Mouse (Mus musculus): ENCODE measurements at regions not wholly inside any gene's neighbourhood (a gene's known extent, or its start where the extent isn't known, plus 50 kb on each side); places are given as distances from the start of the nearest gene placed in this dataset.

DNA sequence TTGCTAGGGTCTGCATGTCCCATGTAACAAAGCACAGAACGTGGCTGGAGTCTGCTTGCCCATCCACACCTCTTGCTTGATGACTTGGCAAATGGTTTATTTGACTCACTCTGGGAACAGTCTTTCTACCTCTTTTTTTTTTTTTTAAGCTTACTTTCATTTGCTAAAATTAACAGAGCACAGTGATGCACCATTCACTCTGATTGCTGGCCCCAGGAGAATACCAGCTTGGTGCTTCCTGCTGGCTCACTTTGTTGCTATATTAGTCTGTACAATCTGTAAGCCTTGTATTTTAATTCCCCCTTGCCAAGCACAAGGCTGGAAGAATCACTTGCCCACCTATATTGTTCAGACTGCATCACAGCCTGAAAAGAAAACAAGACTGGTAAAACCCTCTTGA lies 521.4 kb upstream of the Atp11b start:
- no peak for DNase-seq (ENCODE audit: inconsistent age in 2 of 2, low spot score in 1 of 2)

DNA sequence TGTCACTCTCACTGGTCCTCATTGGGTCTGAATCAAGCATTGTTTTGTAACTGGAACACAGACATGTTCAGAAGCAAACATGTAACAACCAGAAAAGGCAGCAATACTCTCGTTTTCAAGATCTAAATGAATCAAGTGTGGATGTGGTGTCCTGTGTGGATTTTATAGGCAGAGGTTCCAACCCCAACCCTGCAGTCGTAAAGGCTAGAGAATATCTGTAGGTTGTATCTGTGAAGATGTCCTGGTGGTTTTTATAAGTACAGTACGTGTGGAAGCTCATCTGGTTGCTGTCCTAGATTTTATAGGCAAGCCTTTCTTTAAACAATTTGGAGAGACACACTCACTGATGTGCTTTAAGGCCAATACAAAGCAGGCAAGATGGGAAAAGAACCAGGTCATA lies 518.8 kb upstream of the Atp11b start:
- DNase-seq (ENCODE audit: inconsistent age in 2 of 2, low spot score in 1 of 2) = no peak

GRCm38 (mm10) chr3:35235772-35236171 lies 518.1 kb upstream of the Atp11b start:
- DNase-seq (ENCODE audit: inconsistent age in 2 of 2, low spot score in 1 of 2) = no peak

- no peak for DNase-seq (ENCODE audit: inconsistent age in 2 of 2, low spot score in 1 of 2)
These were observed 516.6 kb upstream of the Atp11b start for GRCm38 (mm10) chr3:35237342-35237741.

GRCm38 (mm10) chr3:35242349-35242748 lies 511.6 kb upstream of the Atp11b start:
- DNase-seq (ENCODE audit: inconsistent age in 2 of 2, low spot score in 1 of 2) = no peak

DNA sequence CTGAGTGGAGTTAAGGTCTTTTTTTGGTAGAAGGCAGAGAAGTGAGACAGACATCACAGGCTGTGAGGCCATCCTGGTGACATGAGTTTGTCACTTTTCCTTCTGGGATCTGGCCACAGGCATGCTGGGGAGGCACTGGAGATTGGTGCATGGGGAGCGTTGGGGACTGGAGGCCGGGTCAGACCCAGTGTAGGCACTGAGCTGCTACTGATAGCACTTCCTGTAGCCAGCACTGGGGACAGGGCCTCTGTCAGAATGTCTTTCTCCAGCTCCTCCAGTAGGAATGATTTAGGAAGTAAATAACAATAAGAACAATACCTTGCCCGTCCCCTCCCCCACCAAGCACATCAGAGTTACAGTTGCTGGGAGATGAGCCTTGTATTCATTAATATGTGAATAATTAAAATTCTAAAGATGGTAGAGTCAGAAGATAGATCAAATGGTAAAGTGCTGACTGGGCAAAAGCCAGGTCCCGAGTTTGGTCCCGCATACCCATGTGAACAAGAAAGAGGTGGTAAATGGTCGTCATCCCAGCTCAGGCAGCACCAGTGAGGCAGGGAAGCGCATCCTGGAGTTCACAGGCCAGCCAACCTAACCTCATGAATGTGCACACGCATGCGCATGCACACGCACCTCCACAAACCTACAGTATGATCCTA lies 510.9 kb upstream of the Atp11b start:
- no peak for DNase-seq (ENCODE audit: inconsistent age in 2 of 2, low spot score in 1 of 2)

- no peak for DNase-seq (ENCODE audit: inconsistent age in 2 of 2, low spot score in 1 of 2)
These were observed 508.9 kb upstream of the Atp11b start for GRCm38 (mm10) chr3:35245003-35245402.

GRCm38 (mm10) chr3:35245946-35246665 lies 507.8 kb upstream of the Atp11b start:
- DNase-seq (ENCODE audit: inconsistent age in 2 of 2, low spot score in 1 of 2) = no peak

GRCm38 (mm10) chr3:35249160-35249559 lies 504.7 kb upstream of the Atp11b start:
- DNase-seq (ENCODE audit: inconsistent age in 2 of 2, low spot score in 1 of 2) = no peak

GRCm38 (mm10) chr3:35250092-35250749 lies 503.7 kb upstream of the Atp11b start:
- DNase-seq (ENCODE audit: inconsistent age in 2 of 2, low spot score in 1 of 2) = no peak

DNA sequence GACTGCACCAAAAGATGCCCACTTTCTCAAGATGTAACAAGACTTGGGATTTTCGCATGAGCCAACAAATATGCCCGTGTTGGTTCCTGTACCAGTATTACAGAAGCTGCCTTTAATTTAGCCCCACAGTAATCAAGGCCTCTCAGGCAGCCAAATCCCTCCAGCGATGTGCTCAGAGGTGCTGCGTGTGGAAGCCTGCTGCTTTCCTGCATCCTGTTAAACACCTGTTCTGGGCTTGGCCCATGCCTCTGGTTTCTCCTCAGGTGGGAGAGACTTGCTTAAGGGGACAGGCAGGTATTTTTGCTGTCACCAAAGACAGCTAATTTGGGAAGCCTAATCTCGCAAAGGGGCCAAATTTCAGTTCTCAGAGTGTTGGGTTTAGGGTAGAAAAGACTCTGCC lies 500.0 kb upstream of the Atp11b start:
- no peak for DNase-seq (ENCODE audit: inconsistent age in 2 of 2, low spot score in 1 of 2)

DNA sequence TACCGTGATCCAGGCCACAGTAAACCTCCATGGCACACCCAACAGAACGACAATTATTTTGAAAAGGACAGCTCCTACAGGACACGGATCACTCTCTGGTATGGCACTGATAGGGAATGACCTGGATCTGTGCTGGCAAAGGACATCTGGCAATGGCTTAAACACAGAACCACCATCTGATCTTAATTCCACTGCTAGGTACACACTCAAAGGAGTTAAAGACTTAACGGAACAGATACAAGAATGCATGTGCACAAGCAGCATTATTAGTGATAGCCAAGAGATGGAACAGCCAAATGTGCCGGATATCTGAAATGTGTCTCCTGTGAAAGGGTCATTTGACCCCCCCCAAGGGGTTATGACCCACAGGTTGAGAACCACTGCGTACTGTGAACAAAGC lies 493.0 kb upstream of the Atp11b start:
- no peak for DNase-seq (ENCODE audit: inconsistent age in 2 of 2, low spot score in 1 of 2)

DNA sequence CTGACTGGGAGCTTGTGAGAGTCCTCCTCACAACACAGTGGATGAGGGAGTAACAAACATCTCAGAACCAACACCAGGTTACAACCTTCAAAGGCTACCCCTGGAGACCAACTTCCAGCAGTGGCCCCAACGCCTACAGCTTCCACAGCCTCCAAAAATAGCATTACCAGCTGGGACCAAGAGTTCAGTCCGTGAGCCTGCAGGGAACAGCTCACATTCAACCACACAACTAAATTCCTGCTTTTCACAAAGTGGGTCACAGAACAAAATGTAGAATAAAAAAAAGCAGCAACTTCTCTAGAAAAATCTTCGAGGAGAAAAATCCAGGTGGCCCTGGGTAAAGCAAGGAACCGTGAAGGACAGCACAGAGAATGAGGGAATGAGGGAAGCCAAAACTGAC lies 485.0 kb upstream of the Atp11b start:
- no peak for DNase-seq (ENCODE audit: inconsistent age in 2 of 2, low spot score in 1 of 2)

GRCm38 (mm10) chr3:35269977-35270880 lies 483.7 kb upstream of the Atp11b start:
- no peak for DNase-seq (ENCODE audit: inconsistent age in 2 of 2, low spot score in 1 of 2)

GRCm38 (mm10) chr3:35273546-35273945 lies 480.4 kb upstream of the Atp11b start:
- no peak for DNase-seq (ENCODE audit: inconsistent age in 2 of 2, low spot score in 1 of 2)

- no peak for DNase-seq (ENCODE audit: inconsistent age in 2 of 2, low spot score in 1 of 2)
These were observed 472.9 kb upstream of the Atp11b start for GRCm38 (mm10) chr3:35280981-35281380.

- DNase-seq (ENCODE audit: inconsistent age in 2 of 2, low spot score in 1 of 2) = no peak
These were observed 471.8 kb upstream of the Atp11b start for GRCm38 (mm10) chr3:35282106-35282505.

DNA sequence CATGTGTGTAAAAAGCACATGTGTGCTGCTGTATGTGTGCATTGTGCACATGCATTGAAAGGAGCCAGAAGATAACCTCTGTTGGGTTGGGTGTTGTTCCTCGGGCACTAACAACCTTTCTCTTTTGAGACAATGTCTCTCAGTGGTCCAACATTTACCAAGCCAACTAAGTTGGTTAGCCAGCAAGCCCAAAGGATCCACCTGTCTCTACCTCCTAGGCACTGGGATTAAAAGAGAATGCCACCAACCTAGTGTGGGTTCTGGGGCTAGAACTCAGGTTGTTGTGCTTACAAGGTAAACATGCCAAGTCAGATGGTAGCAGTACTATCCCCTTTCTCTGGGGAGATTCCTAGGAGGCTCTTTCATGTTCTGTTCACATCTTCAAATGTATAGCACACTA lies 459.1 kb upstream of the Atp11b start:
- DNase-seq (ENCODE audit: inconsistent age in 2 of 2, low spot score in 1 of 2) = no peak

DNA sequence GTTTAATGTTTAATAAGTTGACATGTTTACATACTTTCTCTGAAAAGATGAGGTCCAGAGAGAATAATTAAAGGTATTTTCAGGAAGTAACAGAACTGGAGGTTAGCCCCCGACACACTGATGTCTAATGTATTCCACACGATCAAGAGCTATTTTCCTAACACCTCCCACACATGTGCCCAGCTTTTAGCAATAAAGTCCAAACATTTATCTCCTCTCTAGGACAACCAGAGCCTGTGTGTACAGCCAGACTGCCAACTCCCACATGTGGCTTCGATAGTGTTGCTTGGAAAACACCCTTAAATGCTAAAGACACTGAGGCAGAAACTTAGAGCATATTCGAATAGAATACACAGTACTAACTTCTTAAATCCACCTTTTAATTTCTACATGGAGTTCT lies 458.2 kb upstream of the Atp11b start:
- DNase-seq (ENCODE audit: inconsistent age in 2 of 2, low spot score in 1 of 2) = no peak

DNA sequence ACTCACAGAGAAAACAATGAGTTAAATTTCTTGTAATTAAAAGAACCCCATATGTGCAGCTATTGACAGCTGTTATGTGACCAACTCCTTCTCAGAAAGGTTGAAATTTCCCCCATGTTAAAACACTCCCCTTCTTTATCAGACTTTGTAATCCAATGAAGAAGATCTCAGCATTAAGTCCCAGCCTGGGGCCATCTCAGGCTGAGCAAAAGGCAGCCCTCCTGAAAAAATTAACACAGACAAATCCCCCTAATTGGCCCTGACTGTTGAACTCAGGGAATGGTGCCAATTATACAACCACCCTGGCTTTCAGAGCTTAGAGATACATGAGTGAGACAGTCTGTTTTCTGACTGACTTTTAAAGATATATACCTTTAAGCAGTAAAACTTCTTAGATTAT lies 454.9 kb upstream of the Atp11b start:
- no peak for DNase-seq (ENCODE audit: inconsistent age in 2 of 2, low spot score in 1 of 2)

DNA sequence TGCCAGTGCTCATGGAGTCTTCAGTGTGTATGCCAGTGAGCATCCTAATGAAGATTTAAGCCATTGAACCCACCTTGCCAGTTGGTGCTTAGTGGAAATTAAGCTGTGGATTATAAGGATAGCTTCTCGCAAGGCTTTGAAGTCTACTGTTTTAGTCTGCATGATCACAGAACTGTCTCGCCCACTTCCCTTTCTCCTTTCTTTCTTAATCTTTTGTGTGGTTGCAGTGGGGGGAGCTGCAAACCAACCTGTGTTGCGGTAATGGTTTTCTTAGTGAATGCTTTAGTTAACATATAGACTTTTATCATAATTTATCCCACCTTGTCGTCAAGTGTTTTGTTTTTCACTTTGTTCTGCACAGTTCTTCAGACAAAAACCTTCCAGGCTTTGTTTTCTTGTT lies 447.9 kb upstream of the Atp11b start:
- DNase-seq (ENCODE audit: inconsistent age in 2 of 2, low spot score in 1 of 2) = no peak
